In genomic region chr4:89310491-89311254, GRCm38 (mm10) we compare ENCODE assay signal across 8 mouse cellular contexts. TPM values are rescaled to one million over a fixed set of nuclear protein-coding genes. Genes with fewer than 3 reads are reported as not detected.
DNase-seq lines count a peak whose midpoint lies in the region; ATAC-seq and TF ChIP-seq lines count a peak whose summit lies in the region.

Cdkn2b (minus strand) TSS chr4:89311039.

- no peak within 1 kb of the TSS for H3K27ac ChIP-seq in hindbrain, embryonic 12.5 days
- peak within 1 kb of the TSS; percentile 94 for H3K27ac ChIP-seq in lung, postnatal 0 days (ENCODE audit: low read length)

- peaks cover 8% of the 10 kb centered on the region for H3K4me1 ChIP-seq in hindbrain, embryonic 12.5 days
- no peaks in the 10 kb centered on the region for H3K4me1 ChIP-seq in lung, postnatal 0 days (ENCODE audit: insufficient read depth, low read depth, low read length)

- no peak within 1 kb of the TSS; the same call in 1 of the 2 replicates for H3K9ac ChIP-seq in hindbrain, embryonic 12.5 days
- H3K9ac ChIP-seq in lung, postnatal 0 days (replicated peaks; ENCODE audit: low read depth), result peak within 1 kb of the TSS; percentile 74

- peak; percentile 90 for TF ChIP-seq CTCF in lung, postnatal 0 days (IDR thresholded peaks at IDR 0.05)

- peak; percentile 94 for ATAC-seq in hindbrain, embryonic 12.5 days (ENCODE audit: low FRiP score)
- peak; percentile 96 for ATAC-seq in lung, postnatal 0 days

- TF ChIP-seq EP300 in lung, postnatal 0 days (IDR thresholded peaks at IDR 0.05), result no peak

- H3K4me3 ChIP-seq in hindbrain, embryonic 12.5 days, result peak within 1 kb of the TSS; percentile 45
- H3K4me3 ChIP-seq in lung, postnatal 0 days (ENCODE audit: low read depth, low read length), result peak within 1 kb of the TSS; percentile 63

- H3K4me2 ChIP-seq in hindbrain, embryonic 12.5 days (replicated peaks), result peak within 1 kb of the TSS; percentile 84
- peak within 1 kb of the TSS; percentile 95 for H3K4me2 ChIP-seq in lung, postnatal 0 days (replicated peaks; ENCODE audit: low read depth, low read length)

- H3K9me3 ChIP-seq in hindbrain, embryonic 12.5 days (replicated peaks), result no peaks in the 10 kb centered on the region
- no peaks in the 10 kb centered on the region for H3K9me3 ChIP-seq in lung, postnatal 0 days (ENCODE audit: low read length)

- under 1% methylated on average over 61 of the region's 61 CpGs for WGBS in hindbrain, embryonic 12.5 days
- 1% methylated on average over 59 of the region's 61 CpGs for WGBS in lung, postnatal 0 days

- peak; percentile 80 for DNase-seq in WW6 (ENCODE audit: low read depth, low spot score)
- peak; percentile 59 to 70 for DNase-seq in cerebellum, postnatal 36 days
- peak; percentile 45 to 60 for DNase-seq in frontal cortex, postnatal 25 days (ENCODE audit: low spot score in 2 of 2)
- peak; percentile 78 to 80 for DNase-seq in layer of hippocampus, postnatal 10 days (ENCODE audit: low spot score in 2 of 2)
- peak; percentile 91 for DNase-seq in lung, postnatal 0 days (ENCODE audit: low spot score)
- DNase-seq in ovary, postnatal 14 days (ENCODE audit: low spot score), result peak; percentile 87
- DNase-seq in thymus, postnatal 14 days, result peak; percentile 72

- no peaks in the 10 kb centered on the region for H3K36me3 ChIP-seq in hindbrain, embryonic 12.5 days
- H3K36me3 ChIP-seq in lung, postnatal 0 days (ENCODE audit: insufficient read depth, low read length), result no peaks in the 10 kb centered on the region

- peaks cover 88% of the 10 kb centered on the region for H3K27me3 ChIP-seq in hindbrain, embryonic 12.5 days
- H3K27me3 ChIP-seq in lung, postnatal 0 days (replicated peaks; ENCODE audit: insufficient read depth, low read length), result peaks cover 14% of the 10 kb centered on the region

RNA-seq across cellular contexts. Expression of gene Cdkn2b, which starts in this region (rescaled TPM):
- 1.1 and 1.5 TPM in 2 replicates for polyA plus RNA-seq in hindbrain, embryonic 12.5 days (2016; fragmentation: Nextera tagmentation; extraction: Ambion mirVana)
- total RNA-seq in layer of hippocampus, postnatal 10 days (2021), result 1 to 10 TPM; 2.9 to 4.2 TPM
- 92.2 and 108 TPM in 2 replicates for polyA plus RNA-seq in lung, postnatal 0 days (2015; fragmentation: Nextera tagmentation; extraction: Ambion mirVana)

Comparison
In these comparisons a context has a peak if more than half of its experiments do, and no peak if none do; other contexts are left out.
1. RNA of gene Cdkn2b (polyA plus RNA-seq): 92.2 to 108 TPM in lung, postnatal 0 days; 1.1 to 1.5 TPM in hindbrain, embryonic 12.5 days; every median in the first group is over 10 times any median in the second.
2. Peak in every context shown above with its lines, with median percentiles within 50 percentile points of each other: DNase-seq.